Mouse (Mus musculus) E14TG2a.4 (cell line): ENCODE measurements around the gene Klk11.

Source experiments
- CTCF ChIP-seq: conservative IDR thresholded peaks from 2 replicates; pipeline ENCODE4 v1.5.1; 2014; ENCODE audit warnings: low read length
- NANOG ChIP-seq: IDR thresholded peaks from 2 replicates; pipeline ENCODE4 v1.6.1; 2014; ENCODE audit warnings: borderline replicate concordance, low read length, mixed read lengths
- POU5F1 ChIP-seq: IDR thresholded peaks from 2 replicates; pipeline ENCODE4 v1.6.1; 2014; ENCODE audit warnings: low read length, borderline replicate concordance

GRCm38 (mm10) chr7:43774364-43774763 is at the start of gene Klk11:
- TF ChIP-seq CTCF (no peak), NANOG (no peak), POU5F1 (no peak)
